Mouse (Mus musculus): ENCODE data around the gene Arpc2.

Arpc2 gene

DNA sequence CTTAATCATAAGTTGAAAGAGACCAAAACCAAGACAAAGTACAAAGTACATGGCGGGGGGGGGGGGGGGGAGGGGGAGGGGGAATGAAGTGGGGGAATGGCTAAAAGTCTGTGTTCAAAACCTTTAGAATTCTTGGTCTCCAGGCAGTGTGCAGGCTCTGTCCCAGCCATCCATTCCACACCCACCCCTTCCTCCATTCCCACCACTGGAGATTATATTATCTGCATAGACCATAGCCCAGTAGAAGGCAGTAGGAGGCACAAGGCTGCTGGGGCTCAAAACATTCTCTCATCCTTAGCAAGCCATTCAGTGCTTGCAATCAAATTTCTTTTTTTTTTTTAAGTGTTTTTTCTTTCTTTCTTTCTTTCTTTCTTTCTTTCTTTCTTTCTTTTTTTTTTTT is 4.9 kb upstream of the Arpc2 start:
- in situ Hi-C loops (cut with MboI; ENCODE audit: low pct_unique_long_range_greater_than_20kb in 1 of 2, low sequenced_read_pairs in 2 of 2, unreplicated experiment in 1 of 2), result no loop called here

DNA sequence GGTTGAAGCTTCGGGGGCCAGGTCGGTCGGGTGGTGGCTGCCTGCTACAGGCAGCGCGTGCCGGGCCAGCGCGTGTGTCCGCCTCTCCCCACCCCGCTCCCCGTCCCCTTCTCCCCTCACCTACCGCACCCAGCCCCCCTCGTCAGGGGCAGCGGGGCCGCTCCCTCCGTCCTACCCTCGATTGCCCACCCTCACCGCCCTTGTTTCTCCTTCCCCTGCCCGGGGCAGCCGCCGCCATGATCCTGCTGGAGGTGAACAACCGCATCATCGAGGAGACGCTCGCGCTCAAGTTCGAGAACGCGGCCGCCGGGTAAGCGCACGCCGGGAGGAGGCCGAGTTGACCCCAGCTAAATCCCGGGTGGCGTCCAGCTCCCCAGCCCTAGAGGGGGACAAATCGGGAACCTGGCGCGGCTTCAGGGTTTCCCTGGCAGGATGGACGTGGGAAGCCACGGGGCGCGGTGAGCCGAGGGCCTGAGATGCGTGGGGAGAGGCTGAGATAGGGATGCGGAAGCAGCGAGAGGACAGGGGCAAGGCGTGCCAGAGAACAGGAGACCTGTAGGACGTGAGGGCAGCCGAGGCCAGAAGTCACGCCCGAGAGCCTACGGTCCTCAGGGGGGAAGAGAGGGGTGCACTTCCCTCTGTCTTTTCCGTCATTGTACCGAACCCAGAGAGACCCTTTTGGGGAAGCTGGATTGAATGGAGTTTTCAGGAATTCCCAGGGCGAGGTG is 870 bp downstream of the Arpc2 start:
- in situ Hi-C loops (cut with MboI; ENCODE audit: low pct_unique_long_range_greater_than_20kb in 1 of 2, low sequenced_read_pairs in 2 of 2, unreplicated experiment in 1 of 2), result no loop called here

GRCm38 (mm10) chr1:74237671-74238070 is 1.8 kb downstream of the Arpc2 start:
- in situ Hi-C loops (cut with MboI; ENCODE audit: low pct_unique_long_range_greater_than_20kb in 1 of 2, low sequenced_read_pairs in 2 of 2, unreplicated experiment in 1 of 2), result no loop called here

GRCm38 (mm10) chr1:74238136-74238535 is 2.3 kb downstream of the Arpc2 start:
- in situ Hi-C loops (cut with MboI; ENCODE audit: low pct_unique_long_range_greater_than_20kb in 1 of 2, low sequenced_read_pairs in 2 of 2, unreplicated experiment in 1 of 2), result no loop called here

GRCm38 (mm10) chr1:74239162-74239561 is 3.3 kb downstream of the Arpc2 start:
- in situ Hi-C loops (cut with MboI; ENCODE audit: low pct_unique_long_range_greater_than_20kb in 1 of 2, low sequenced_read_pairs in 2 of 2, unreplicated experiment in 1 of 2), result no loop called here

GRCm38 (mm10) chr1:74239618-74240017 is 3.7 kb downstream of the Arpc2 start:
- in situ Hi-C loops (cut with MboI; ENCODE audit: low pct_unique_long_range_greater_than_20kb in 1 of 2, low sequenced_read_pairs in 2 of 2, unreplicated experiment in 1 of 2), result no loop called here

- in situ Hi-C loops (cut with MboI; ENCODE audit: low pct_unique_long_range_greater_than_20kb in 1 of 2, low sequenced_read_pairs in 2 of 2, unreplicated experiment in 1 of 2), result no loop called here
Observed at GRCm38 (mm10) chr1:74240311-74240710, 4.4 kb downstream of the Arpc2 start.

DNA sequence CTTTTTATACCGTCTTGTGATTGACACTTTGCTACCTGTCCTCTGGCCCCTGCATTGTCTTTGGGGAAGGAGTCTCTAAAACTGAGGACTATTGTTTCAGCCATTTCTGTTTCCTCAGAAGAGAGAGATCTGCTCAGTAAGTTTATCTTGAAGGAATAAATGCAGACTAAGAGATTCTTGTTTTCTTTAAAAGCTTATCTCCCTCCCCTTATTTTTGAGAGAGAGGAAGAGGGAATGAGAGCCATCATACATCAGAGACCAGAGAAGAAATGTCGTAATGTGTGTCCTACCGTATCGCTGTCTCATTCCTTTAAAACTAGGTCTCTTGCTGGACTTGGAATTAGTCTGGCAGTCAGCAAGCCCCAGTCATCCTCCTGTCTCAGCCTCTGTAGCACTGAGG is 4.9 kb downstream of the Arpc2 start:
- in situ Hi-C loops (cut with MboI; ENCODE audit: low pct_unique_long_range_greater_than_20kb in 1 of 2, low sequenced_read_pairs in 2 of 2, unreplicated experiment in 1 of 2), result no loop called here

DNA sequence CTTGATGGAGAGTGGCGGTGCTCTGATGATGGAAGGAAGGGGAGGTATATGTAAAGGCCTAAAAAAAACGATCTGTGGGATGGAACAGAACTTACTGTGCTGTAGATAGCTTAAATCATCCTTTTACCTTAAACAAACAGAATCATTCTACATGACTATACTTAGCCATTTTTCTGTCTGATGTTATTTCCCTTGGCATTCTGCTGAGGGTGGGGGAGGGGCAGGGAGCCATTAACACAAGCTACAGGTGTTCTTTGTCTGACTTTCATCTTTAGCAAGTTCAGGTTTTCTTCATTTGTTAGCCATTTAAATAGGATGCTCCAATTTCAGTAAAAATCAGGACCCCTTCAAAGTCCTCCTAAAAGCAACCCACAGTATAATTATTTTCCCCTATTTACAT is 9.6 kb downstream of the Arpc2 start:
- in situ Hi-C loops (cut with MboI; ENCODE audit: low pct_unique_long_range_greater_than_20kb in 1 of 2, low sequenced_read_pairs in 2 of 2, unreplicated experiment in 1 of 2), result no loop called here

DNA sequence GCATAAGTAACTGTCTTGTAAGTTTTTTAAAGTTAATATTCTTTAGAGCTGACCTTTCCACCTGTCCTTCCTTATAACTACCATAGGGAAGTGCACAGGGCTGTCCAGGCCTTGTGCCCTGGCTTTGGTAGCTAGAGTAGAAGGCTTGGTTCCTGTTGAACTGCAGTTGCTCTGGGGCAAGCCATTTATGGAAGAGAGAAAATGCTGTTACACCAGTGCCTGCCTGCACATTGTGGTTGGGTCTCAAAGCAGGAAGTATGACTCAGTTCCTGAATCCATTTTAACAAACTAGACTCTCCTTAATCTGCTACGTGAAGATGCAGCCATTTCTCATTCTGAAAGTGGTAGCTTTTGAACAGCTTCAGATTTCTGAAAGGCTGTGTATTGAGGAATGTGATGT is 12.9 kb downstream of the Arpc2 start:
- in situ Hi-C loops (cut with MboI; ENCODE audit: low pct_unique_long_range_greater_than_20kb in 1 of 2, low sequenced_read_pairs in 2 of 2, unreplicated experiment in 1 of 2), result no loop called here

DNA sequence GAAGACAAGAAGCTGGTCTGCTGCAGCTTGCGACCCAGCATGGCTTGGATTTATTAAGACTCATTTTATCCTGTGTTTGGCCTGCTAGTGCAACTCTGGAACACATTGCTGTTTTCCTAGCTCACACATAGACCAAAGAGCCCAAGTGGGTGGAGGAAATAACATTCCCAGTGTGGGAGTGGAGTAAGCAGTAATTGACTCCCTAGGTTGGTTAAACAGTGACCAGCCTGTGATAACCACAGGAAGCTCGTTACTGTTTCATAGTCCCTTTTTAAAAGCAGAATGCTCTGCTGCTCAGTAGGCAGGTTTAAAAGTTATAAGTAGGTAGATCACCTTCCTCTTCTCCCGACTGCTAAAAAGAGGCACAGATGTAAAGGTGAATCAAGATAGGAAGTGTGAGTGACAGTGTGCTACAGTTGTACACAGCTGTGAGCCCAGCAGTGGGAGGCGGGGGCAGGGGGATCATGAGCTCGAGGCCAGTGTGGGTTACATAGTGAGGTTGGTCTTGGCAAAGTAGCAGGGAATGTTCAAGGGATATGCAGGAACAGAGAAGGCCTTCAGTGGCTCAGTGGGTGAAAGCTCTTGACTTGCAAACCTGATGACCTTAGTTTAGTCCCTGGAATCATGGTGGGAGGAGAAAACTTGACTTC is 13.6 kb downstream of the Arpc2 start:
- in situ Hi-C loops (cut with MboI; ENCODE audit: low pct_unique_long_range_greater_than_20kb in 1 of 2, low sequenced_read_pairs in 2 of 2, unreplicated experiment in 1 of 2), result no loop called here

- in situ Hi-C loops (cut with MboI; ENCODE audit: low pct_unique_long_range_greater_than_20kb in 1 of 2, low sequenced_read_pairs in 2 of 2, unreplicated experiment in 1 of 2), result no loop called here
Observed at GRCm38 (mm10) chr1:74250096-74250495, 14.2 kb downstream of the Arpc2 start.

DNA sequence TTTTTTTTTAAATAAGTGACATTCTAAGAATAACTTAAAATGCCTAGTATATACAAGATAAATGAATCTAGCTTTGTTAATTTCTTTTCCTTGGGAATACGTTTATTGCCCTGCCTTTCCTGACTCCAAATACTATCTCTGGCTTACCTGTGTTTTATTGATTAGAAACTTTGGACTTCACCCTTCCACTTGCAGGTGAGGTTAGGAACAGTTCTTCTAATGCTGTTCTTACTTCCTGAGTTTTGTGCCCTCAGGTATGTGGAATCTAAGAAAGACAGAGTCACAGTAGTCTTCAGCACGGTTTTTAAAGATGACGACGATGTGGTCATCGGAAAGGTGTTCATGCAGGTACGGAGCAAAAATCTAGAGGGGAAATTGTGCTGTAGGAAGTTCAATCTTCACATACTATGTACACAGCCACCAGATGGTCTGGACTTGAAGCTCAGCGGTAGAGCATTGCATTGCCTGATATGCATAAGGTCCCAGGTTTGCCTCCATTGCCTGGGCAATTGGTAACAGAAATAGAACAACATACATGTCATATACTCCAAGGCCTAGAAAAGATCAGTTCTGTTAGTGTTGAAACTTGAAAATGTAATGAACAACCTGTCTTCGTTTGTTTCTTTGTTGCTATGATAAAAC is 19.9 kb downstream of the Arpc2 start:
- in situ Hi-C loops (cut with MboI; ENCODE audit: low pct_unique_long_range_greater_than_20kb in 1 of 2, low sequenced_read_pairs in 2 of 2, unreplicated experiment in 1 of 2), result no loop called here

DNA sequence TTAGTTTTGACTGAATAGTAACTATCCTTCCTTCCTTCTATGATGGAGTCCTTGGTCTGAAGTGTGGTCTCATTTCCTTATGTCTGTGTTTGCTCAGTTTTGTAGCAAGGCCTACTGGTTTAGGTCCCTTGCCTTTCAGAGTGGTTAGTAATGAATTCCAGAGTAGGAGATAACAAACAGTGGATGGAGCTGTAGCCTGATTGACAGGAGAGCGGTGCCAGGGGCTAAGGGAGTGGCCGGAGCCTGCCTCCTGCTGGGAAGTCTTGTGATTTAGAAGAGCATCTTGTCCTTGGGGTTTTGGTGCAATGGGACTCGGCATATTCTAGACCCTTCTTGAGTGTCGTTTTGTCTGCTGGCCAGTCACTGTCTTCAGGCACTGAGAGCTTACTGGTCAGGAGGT is 20.9 kb downstream of the Arpc2 start:
- in situ Hi-C loops (cut with MboI; ENCODE audit: low pct_unique_long_range_greater_than_20kb in 1 of 2, low sequenced_read_pairs in 2 of 2, unreplicated experiment in 1 of 2), result no loop called here

DNA sequence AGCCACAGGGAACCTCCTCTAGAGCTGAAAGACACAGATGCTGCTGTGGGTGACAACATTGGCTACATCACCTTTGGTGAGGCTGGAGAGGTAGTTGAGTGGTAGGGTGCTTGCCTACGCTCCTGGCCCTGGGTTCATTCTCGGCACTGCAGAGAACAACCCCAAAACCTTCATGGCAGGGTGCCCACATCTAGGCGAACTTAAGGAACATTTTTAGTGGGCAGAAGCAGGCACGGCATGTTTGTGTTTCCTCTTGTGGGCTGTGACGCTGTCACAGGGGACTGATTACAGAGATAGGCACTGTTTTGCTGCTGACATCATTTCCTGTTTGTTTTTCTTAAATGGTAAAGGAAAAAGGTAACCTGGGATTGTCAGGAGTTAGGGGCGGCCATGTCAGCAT is 26.6 kb downstream of the Arpc2 start:
- in situ Hi-C loops (cut with MboI; ENCODE audit: low pct_unique_long_range_greater_than_20kb in 1 of 2, low sequenced_read_pairs in 2 of 2, unreplicated experiment in 1 of 2), result no loop called here

DNA sequence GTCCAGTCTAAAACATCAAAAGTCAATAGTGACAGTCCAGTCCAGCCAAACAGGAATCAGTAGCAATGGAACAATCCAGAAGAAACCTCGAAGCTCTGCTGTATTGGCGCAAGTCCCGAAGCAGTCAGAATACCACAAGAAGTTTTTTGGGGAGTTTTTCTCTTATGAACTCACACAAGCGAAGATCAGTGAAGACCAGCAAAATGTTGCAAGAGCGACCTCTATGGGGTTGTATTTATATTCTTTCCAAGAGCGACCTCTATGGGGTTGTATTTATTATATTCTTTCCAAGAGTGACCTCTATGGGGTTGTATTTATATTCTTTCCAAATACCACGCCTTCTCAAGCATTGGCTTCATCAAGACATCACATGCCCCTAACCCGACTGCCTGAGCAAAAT is 32.9 kb downstream of the Arpc2 start:
- in situ Hi-C loops (cut with MboI; ENCODE audit: low pct_unique_long_range_greater_than_20kb in 1 of 2, low sequenced_read_pairs in 2 of 2, unreplicated experiment in 1 of 2), result no loop called here

GRCm38 (mm10) chr1:74271659-74272058 is 35.8 kb downstream of the Arpc2 start:
- in situ Hi-C loops (cut with MboI; ENCODE audit: low pct_unique_long_range_greater_than_20kb in 1 of 2, low sequenced_read_pairs in 2 of 2, unreplicated experiment in 1 of 2), result no loop called here

DNA sequence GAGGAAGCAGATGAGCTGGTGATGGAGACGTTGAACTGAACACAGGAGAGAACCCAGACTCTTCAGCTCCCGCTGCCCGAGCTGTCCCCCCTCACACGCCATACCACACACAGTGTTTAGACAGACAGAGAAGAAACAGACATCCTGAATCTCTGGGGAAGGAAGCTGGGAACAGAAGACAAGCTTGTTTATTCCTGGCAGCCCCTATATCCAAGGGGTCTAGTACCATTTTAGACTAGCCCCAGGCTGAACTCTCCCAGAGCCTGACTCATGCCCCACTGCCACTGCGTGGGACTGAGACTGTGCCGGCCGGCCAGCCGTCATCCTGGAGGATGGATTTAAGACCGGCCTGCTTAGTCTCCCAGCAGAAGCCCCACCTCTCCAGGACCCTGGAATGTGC is 39.1 kb downstream of the Arpc2 start:
- in situ Hi-C loops (cut with MboI; ENCODE audit: low pct_unique_long_range_greater_than_20kb in 1 of 2, low sequenced_read_pairs in 2 of 2, unreplicated experiment in 1 of 2), result no loop called here

DNA sequence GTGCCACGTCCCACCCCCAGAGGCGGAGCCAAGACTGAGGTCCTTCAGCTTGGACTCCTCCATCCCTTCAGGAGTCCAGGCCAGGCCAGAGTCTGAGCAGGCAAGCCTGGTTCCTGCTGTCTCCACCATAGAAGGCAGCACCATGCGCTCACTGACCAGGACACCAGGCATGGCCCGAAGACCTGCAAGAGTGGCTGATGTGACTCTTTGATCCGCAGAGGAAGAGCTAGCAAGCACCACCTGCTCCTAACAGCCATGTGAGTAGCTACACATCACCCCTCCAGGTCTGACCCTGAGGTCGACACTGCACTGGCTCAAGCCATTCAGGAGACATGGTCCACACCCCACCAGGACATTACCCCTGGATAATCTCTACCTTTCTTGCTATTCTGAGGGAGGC is 41.2 kb downstream of the Arpc2 start:
- in situ Hi-C loops (cut with MboI; ENCODE audit: low pct_unique_long_range_greater_than_20kb in 1 of 2, low sequenced_read_pairs in 2 of 2, unreplicated experiment in 1 of 2), result no loop called here

Data from mouse embryonic stem cell (cell line).